Mouse (Mus musculus) kidney, adult 10 weeks (tissue): ENCODE results near the gene Nmur1. TPM values are rescaled to one million over a fixed set of nuclear protein-coding genes. Genes with fewer than 3 reads are reported as not detected.

Experiments used
- polyA plus RNA-seq: library from polyadenylated mRNA; stranded (reverse); fragments of 350-450 nt; fragmentation: Illumina TruSeq; extraction: RNeasy Lipid Tissue Mini Kit (QIAGEN cat#74804); gene quantifications from one replicate; pipeline ENCODE4 v1.2.3, GENCODE M21; 2014; ENCODE audit warnings: low read depth, low replicate concordance

The Nmur1 gene
- polyA plus RNA-seq, result not detected

DNA sequence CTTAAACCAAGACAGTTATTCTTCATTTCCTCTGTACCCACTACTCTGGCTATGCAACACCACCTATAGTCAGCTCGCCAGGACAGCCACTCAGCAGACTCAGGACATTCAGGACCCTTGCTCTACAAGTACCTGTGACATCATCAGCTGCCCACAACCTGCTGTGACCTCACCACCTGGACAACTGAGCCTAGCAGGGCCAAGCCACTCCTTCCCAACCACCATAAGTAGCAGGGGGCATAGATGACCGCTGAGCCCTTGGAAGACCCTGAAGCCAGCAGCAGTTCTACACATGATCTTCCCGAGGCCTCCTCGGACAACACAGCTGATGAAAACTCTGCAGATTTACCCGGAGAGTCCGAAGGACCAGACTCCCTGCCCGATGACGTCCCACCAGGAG lies at the start of gene Nmur1, which contains the start of gene Tex44:
Gene Nmur1, minus strand, starts transcription at position 101 of the 400 bp plus-strand sequence.
Gene Tex44, plus strand, starts transcription at position 202 of the 400 bp plus-strand sequence.

DNA sequence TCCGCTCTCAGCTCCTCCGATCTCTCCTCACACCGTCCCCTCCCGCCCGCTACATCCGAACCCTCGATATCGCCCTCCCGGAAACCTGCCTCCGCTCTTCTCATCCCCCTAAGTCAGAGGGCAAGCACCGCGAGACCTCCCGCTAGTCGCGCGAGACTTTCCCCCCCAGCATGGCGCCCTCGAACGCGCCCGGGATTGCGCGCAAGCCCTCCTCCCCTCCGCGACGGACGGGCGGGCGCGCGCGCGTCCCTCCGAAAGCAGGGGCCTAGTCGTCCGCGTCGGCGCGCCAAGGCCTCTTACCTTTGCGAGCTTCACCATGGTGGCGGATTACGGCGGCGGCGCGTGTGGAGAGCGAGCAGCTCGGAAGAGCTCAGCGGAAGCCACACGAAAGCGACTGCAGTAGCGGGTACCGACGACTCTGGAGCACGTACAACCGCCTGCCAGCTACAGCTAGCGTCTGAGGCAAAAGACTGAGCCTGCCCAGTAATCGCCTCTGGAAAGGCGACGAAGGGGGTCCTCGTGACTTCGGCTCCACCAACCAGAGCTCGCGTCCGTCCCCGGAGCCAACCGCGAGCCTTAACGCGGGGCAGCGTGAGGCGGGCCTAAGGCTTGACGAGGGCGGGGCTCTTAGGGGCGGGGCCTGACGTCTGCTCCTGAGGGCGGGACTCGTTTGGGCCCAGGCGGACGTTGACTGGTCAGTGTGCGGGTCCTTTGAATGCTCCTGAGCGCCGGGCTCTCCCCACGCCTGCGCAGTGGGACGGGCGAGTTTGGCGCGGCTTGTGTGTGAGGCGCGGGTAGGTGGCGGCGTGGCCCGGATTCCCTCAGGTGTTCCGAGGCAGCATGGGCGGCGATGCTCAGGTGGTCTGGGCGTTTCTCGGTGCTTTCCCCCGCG lies 66.9 kb downstream of the Nmur1 start, which contains the start of gene Ncl:
Gene Ncl, minus strand, starts transcription at position 495 of the 892 bp plus-strand sequence.

Other genes starting within 250 kb of the Nmur1 start
- gene B3gnt7, start 123.4 kb downstream of the Nmur1 start, polyA plus RNA-seq, result 0.93 TPM
- gene Ncl, start 66.8 kb downstream of the Nmur1 start, polyA plus RNA-seq, result 323 TPM
- not detected for gene Tex44, start 101 bp upstream of the Nmur1 start, polyA plus RNA-seq
- gene Ptma, start 100.5 kb upstream of the Nmur1 start, polyA plus RNA-seq, result 1,224 TPM
- gene Pde6d, start 156.4 kb upstream of the Nmur1 start, polyA plus RNA-seq, result 24.2 TPM
- 2.5 TPM for gene Cops7b, start 156.7 kb upstream of the Nmur1 start, polyA plus RNA-seq
- gene Nppc, start 244.3 kb upstream of the Nmur1 start, polyA plus RNA-seq, result not detected